Mouse (Mus musculus): Measurements from ENCODE around the gene Rps13.

DNA sequence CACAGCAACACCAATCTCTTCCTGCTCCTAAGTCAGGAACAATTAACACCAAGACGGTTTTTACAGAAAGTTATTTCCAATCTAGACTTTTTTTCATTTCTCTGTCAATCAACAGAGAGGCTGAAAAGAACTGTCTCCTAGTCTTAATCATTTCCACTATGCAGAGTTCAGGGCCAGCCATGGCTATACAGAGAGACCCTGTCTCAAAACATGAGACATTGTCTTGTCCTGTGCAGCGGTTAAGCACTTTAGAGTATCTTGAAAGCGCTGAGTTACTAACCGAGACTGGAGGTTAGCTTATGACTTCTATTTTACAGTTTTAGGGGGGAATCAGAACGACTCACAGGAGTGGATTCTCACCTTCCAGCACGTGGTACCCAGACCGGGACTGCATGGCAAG lies 5.2 kb downstream of the Rps13 start:
- TF ChIP-seq GATA1 (IDR thresholded peaks at IDR 0.05; ENCODE audit: low read length) (no peak), TAL1 (IDR thresholded peaks at IDR 0.05; ENCODE audit: low read length) (no peak)
